Mouse (Mus musculus) kidney, postnatal 4 days (tissue): Measurements from ENCODE around the gene Katnal1.
A peak's percentile ranks its signal among the peaks of the same experiment; 100 is the strongest.

Experiments
- DNase-seq, 2 experiments: peaks; one replicate each; pipeline ENCODE4 v3.0.0; 2021; ENCODE audit warnings: mixed read lengths in 2 of 2

Gene Katnal1

DNA sequence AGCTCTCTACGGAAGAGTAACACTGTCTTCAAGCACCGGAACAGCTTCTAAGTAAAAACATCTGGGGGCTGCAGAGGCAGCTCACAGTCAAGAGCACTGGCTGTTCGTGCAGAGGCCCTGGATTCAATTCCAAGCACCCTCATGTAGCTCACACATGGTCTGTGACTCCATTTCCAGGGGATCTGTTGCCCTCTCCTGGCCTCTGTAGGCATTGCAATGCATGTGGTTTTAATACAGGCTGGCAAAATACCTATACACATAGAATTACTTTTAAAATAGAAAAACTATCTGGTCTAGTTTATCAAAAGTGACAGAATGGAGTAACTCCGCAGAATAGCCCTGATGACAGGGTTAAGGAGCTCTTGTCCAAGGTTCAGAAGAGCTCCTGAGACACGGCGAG lies 49.9 kb downstream of the Katnal1 start:
- DNase-seq, result no peak

- no peak for DNase-seq
Observed at GRCm38 (mm10) chr5:148873116-148873515, 56.0 kb downstream of the Katnal1 start.

DNA sequence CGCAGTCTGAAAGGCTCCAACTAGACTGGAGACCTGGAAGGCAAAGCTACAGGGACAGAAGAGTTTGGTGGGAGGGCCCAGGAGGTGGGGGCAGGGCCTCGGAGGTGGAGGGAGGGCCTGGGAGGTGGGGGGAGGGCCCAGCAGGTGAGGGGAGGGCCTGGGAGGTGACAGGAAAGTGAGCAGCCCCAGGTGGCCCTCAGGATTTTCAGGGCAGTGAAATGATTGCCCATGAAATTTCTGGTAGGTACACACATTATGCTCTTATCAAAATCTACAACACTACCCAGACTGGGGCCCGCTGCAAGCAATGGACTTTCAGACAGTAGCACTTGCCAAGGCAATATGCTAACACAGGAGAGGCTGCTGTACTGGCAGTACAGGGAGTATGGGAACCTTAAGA lies 59.5 kb downstream of the Katnal1 start:
- DNase-seq, result no peak

DNA sequence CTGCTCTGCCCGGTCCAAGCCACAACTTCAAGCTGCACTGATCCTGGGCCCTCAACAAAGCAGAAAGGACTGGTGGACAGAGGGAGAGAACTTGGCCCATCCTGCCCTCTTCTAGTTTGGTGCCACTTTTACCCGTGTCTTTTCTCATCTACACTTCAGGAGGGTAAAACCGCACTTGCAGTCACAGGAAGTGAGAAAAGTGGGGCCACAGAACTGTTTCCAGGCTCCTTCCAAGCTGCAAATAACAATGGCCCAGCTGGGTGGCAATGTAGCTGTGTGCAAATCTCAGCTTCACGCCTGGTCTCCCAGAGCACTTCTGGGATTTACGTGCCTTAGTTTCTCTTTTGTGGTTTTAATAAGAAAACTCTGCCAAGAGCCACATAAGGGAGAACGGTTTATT lies 61.4 kb downstream of the Katnal1 start:
- DNase-seq, result no peak

GRCm38 (mm10) chr5:148867171-148867570 lies 61.9 kb downstream of the Katnal1 start:
- no peak for DNase-seq

- DNase-seq, result no peak
Observed at GRCm38 (mm10) chr5:148866571-148866970, 62.5 kb downstream of the Katnal1 start.

DNA sequence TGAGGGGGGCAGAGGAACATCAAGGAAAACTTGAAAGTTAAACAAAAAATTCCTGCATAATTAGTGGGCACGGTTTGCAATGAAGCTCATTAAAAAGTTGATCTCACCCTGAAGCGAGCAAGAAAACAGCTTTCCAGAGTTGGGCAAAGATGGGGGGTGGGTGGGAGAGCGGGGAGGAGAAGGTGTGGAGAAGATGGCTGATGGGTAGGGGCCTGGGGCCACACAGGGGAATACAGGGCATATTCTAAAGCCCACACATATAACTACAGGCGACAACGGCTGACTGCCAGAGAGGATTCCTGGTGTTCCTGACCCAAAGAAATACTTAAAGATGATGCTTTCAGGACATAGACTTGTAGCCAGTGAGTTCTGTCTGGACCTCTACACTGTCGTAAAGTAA lies 65.7 kb downstream of the Katnal1 start:
- no peak for DNase-seq

DNA sequence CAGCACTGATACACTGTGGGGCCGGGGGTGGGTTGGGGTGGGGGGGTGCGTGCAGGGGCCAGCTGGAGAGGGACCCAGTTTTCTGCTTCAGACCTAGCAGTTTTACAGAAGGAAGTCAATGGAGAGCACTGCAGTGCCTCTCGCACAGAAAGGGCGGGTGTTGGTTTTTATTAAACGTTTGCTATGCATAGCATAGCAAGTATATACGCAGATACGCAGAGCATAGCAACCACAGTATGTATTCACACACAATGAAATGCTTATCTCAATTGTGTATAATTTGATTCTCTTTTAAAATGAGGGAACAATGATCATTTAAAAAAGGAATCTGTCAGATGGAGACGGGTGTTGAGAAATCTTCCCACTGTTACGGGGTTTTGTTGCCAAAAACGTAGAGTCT lies 66.3 kb downstream of the Katnal1 start:
- no peak for DNase-seq

GRCm38 (mm10) chr5:148862136-148862535 lies 67.0 kb downstream of the Katnal1 start:
- no peak for DNase-seq

GRCm38 (mm10) chr5:148857522-148857921 lies 71.6 kb downstream of the Katnal1 start:
- DNase-seq, result no peak

DNA sequence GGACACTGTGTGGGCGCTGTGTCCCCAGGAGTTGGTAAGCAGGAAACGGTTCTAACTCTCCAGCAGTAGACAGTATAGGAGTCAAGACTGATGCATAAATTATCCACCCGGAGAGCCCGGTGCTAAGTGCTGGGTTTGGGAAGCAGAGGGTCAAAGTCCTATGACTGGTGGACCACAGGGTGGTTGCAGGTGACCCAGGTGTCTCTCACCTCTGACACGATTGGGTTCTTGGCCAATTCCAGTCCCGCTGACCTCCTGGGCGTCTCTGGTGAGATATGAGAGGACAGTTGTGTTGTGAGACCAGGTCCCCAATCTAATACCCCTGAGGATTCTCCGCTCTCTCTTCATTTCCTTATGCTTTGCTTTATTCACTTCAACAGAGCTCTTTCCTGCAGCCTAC lies 74.1 kb downstream of the Katnal1 start:
- DNase-seq, result no peak

DNA sequence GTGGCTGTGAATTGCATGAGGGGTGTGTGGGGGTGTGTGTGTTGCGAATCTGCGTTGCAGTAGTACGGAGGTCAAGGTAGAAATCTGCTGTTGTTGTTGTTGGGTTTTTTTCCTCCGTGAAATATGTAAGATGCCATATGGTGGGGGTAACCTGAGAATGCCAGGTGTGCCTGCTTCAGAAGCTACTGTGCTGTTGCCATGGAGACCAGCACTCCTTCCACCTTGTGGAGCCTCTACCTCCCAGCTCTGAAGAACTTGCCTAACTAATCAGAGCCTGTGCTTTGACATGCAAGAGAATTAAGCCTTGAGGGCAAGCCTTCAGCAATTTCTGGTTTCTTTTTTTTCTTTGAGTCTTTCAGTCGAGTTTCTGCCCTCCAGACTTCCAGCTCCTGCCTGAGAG lies 75.0 kb downstream of the Katnal1 start:
- DNase-seq, result no peak

DNA sequence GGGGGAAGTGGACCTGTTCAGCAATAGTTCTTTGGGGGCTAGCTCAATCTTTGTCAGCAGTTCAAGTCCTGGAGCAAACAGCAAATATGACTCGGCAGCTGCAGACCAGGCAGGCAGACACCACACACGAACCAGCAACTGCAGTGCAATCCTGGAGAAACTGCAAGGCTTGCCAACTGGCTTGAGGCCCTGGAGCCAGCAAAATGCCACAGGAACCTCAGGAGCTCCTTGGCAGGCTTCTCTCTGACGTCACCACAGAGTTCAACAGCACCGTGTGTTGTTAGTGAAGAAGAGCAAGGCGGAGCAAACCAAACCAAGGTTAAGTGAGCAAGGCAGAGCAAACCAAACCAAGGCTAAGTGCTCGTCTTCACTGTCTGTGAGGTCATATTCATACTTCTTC lies 79.6 kb downstream of the Katnal1 start:
- DNase-seq, result no peak

- peak; percentile 26 to 27 for DNase-seq
Observed at GRCm38 (mm10) chr5:148847032-148847431, 82.1 kb downstream of the Katnal1 start.

- DNase-seq, result peak in 1 of 2 experiments; percentile 27
Observed at GRCm38 (mm10) chr5:148837069-148837468, 92.1 kb downstream of the Katnal1 start.

DNA sequence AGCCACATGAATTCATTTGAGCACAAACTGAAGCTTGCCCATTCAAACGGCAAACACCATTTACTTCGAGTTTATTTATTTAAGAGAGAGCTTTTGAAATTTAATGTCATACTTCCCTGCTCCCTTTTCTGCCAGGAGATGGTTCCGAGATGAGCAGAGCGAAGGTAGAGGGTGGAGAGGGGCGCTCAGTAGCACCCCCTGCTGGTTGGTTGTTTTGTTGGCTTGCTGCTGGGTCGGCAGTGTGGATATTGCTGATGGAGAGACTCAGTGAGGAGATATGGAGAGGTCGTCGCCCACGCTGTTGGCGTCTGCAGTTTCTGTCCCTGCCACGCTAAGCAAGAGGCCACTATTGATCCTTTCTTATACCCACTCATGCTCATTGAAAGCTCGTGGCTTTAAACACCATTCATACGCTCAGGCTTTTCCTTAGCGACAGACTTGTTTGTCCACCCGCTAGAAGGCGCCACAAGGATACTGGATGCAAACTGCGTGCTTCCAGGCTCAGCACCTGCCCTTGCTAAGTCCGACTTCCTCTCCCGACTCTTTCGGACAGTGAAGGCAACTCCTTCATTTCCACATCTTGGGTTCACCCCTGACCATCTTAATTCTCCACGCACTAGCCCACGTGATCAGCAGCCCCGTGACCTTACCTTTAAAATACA lies 97.4 kb downstream of the Katnal1 start:
- peak; percentile 86 to 88 for DNase-seq

DNA sequence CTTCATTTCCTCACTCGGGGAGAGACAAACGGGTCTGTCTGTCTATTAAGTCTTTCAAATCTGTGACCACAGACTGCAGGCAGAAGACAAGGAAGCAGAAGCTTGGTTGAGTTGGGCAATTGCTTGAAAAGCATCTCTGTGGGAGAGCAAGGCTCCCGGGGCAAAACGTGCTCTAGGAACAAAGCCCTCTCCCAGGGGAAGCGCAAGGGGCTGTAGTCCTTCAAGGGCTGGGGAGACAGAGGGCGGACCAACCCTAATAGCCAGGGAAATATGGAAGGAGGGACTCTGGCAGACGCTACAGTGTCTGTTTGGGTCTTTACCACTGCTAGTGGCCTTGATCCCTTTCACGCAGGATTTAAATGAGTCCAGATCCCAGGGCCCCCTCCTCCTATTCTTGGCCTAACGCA lies 98.0 kb downstream of the Katnal1 start:
- peak in 1 of 2 experiments; percentile 35 for DNase-seq

DNA sequence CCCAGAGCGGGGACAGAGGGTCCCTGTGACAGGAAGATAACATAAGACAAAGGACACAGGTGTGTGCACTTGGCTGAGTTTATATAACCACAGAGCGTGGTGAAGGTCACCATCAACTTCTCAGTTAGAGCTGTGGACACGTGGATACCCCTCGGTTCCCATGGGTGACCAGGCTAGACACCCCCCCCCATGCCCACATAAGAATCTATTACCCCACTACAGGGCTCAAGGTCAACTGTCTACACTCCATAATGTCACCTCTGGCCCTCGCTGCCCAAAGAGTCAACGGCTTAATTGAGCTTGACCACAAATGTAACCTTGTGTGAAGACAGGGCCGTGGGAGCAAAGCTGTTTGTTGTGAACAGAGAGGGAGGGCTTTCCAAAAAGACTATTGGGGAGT lies 103.4 kb downstream of the Katnal1 start:
- DNase-seq, result peak in 1 of 2 experiments; percentile 29

GRCm38 (mm10) chr5:148822772-148823171 lies 106.3 kb downstream of the Katnal1 start:
- DNase-seq, result no peak
